Mouse (Mus musculus) erythroblast, embryonic 14.5 days (primary cell): Measurements from ENCODE around the gene Icmt.

ENCODE experiments used
- GATA1 ChIP-seq: IDR thresholded peaks from 2 replicates; pipeline ENCODE4 v1.6.1; 2012; ENCODE audit warnings: low read length, inconsistent platforms, mixed read lengths
- TAL1 ChIP-seq: IDR thresholded peaks from 3 replicates; pipeline ENCODE4 v1.6.1; 2012; ENCODE audit warnings: low read length, inconsistent platforms, mixed read lengths

DNA sequence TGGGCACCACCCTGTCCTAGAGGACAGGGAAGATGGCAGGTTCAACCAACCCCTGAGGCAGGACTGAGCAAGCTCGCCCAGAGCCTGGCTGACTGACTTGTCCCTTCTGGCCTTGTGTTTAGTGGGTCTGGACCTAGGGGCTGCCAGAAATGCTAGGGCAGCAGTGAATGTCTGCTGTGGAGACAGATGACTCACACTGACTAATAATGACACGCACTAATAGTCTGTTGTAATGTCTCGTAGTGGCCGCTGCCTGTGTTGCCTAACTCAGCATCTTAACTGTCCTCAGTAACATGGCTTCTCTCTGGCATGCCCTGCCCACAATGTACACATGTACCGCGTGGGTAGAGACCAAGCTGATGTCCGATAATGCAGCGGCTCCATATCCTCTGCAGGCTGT, 36.6 kb upstream of the Icmt start:
- TF ChIP-seq GATA1 = no peak
- no peak for TF ChIP-seq TAL1
